Comparison of ENCODE assay signal across 26 mouse cellular contexts in the genomic region with DNA sequence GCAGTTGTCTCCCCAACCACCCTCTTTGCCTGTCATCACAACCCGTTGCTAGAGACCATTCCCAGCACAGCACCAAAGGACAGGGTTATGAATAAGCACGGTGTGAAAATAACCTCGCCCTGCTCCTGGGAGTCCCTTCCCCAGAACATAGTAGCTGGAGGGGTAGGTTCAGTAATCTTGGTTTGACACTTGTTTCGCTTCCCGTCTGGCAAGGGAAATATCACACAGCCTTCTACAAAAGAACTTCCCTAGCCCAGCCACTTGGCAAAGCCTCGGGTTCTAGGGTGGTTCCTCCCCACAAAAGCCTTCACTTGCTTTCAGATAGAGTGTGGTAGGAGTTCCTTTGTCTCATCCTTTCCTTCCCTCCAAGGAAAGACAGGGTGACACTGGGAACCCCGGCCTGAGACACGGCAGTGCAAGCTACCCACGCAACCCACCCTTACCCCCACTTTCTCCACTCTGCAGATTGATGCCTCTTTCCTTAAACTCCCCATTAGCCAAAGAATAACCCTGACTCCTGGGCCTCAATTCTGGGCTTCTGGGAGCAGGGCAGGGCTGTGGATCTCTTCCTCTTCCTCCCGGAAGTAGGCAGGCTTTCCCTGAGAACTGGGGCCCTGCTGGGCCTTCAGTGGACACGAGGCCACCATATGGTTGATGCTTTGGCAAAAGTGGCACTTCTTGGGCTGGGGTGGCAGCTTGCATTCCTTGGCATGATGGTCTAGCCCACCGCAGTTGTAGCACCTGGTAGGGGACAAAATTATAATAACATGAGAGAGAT. TPM values are rescaled to one million over a fixed set of nuclear protein-coding genes. Genes with fewer than 3 reads are reported as not detected.
DNase-seq lines count a peak whose midpoint lies in the region; TF ChIP-seq lines count a peak whose summit lies in the region.
"Had no signal": no experiment of that assay in that cellular context is flagged by ENCODE, and none has a peak within 500 bp of the region (broad histone marks: within the 10 kb centered on the region; RNA-seq: fewer than 3 reads in every experiment).

No protein-coding gene starts in this region.

- H3K27me3 ChIP-seq in heart, embryonic 10.5 days (ENCODE audit: insufficient read depth, poor library complexity, severe bottlenecking) = no peaks in the 10 kb centered on the region
- H3K27me3 ChIP-seq: hindbrain, embryonic 15.5 days; limb, embryonic 13.5 days had no signal

- no peak for TF ChIP-seq POLR2A in lung, adult 2 months (IDR thresholded peaks at IDR 0.05; ENCODE audit: borderline replicate concordance, extremely low read depth, low read depth, low read length)

- intact Hi-C loops in gastrocnemius, postnatal 14 days (cut with DNase I; ENCODE audit: low total_unique reads) = no loop called here

- no peaks in the 10 kb centered on the region for H3K9me3 ChIP-seq in heart, embryonic 10.5 days
- H3K9me3 ChIP-seq: hindbrain, embryonic 15.5 days; limb, embryonic 13.5 days; midbrain, embryonic 12.5 days had no signal

- DNase-seq in heart, embryonic 10.5 days (ENCODE audit: low spot score) = no peak
- no peak for DNase-seq in heart, adult 8-10 months (ENCODE audit: low spot score)
- peak; percentile 36 for DNase-seq in lung, postnatal 36 days
- no peak for DNase-seq in lung, adult 2 months
- peak; percentile 21 for DNase-seq in brain, adult 2 months (ENCODE audit: low read depth, low spot score)
- DNase-seq in gastrocnemius, postnatal 14 days = no peak
- no peak for DNase-seq in kidney, postnatal 4 days
- DNase-seq: adrenal gland, postnatal 14 days; cerebellum, adult 11-12 months had no signal

- no peak overlapping the region for H3K4me3 ChIP-seq in heart, embryonic 10.5 days
- no peak overlapping the region for H3K4me3 ChIP-seq in lung, adult 2 months (replicated peaks; ENCODE audit: extremely low read depth, low read depth, low read length)
- H3K4me3 ChIP-seq: hindbrain, embryonic 15.5 days; limb, embryonic 13.5 days; midbrain, embryonic 12.5 days; myocyte had no signal

- 0 out of 2 replicates have a peak overlapping the region, but pooled peaks have one; percentile 52 for H3K27ac ChIP-seq in heart, embryonic 10.5 days
- H3K27ac ChIP-seq: hindbrain, embryonic 15.5 days; limb, embryonic 13.5 days; liver, embryonic 14.5 days; midbrain, embryonic 12.5 days had no signal

- 74% methylated on average over 12 of the region's 12 CpGs for WGBS in heart, embryonic 10.5 days
- 63% methylated on average over 12 of the region's 12 CpGs for WGBS in lung, adult 2 months

- peaks cover 16% of the 10 kb centered on the region for H3K4me1 ChIP-seq in heart, embryonic 10.5 days
- H3K4me1 ChIP-seq in lung, adult 2 months (ENCODE audit: control insufficient read depth, insufficient read depth, low read length) = peaks cover 4% of the 10 kb centered on the region; the same call in 1 of the 2 replicates
- H3K4me1 ChIP-seq: hindbrain, embryonic 15.5 days; limb, embryonic 13.5 days had no signal

- no peak for TF ChIP-seq CTCF in lung, adult 2 months (IDR thresholded peaks at IDR 0.05; ENCODE audit: insufficient read depth, low read length)

- H3K36me3 ChIP-seq in heart, embryonic 10.5 days = peaks cover 8% of the 10 kb centered on the region
- H3K36me3 ChIP-seq: hindbrain, embryonic 15.5 days; limb, embryonic 13.5 days had no signal

RNA-seq across cellular contexts. Expression of a gene that starts 5.1 kb away (rescaled TPM):
- 34.1 and 39.0 TPM in 2 replicates for polyA plus RNA-seq in heart, embryonic 10.5 days (2016; fragmentation: Nextera tagmentation; extraction: Ambion mirVana)
- total RNA-seq in heart, adult 8-10 months (2022) = 10 to 100 TPM; 33.6 to 44.8 (median 36.3) TPM
- polyA plus RNA-seq in lung, adult 2 months (2012; rRNA removed) = 21.6 and 28.4 TPM in 2 replicates
- 10 to 100 TPM; 11.3 to 13.0 TPM for total RNA-seq in gastrocnemius, postnatal 14 days (2021)

RNA-seq across cellular contexts. Expression of a gene that starts 12.9 kb away (rescaled TPM):
- 4.4 and 12.4 TPM in 2 replicates for polyA plus RNA-seq in heart, embryonic 10.5 days (2016; fragmentation: Nextera tagmentation; extraction: Ambion mirVana)
- not detected for total RNA-seq in heart, adult 8-10 months (2022)
- polyA plus RNA-seq in lung, adult 2 months (2012; rRNA removed) = 0.06 TPM in 1 of 2 replicates, not detected in the other
- 1 to 10 TPM; 1.9 to 3.0 TPM for total RNA-seq in gastrocnemius, postnatal 14 days (2021)
- total RNA-seq: adrenal gland, postnatal 14 days; heart, adult 18-20 months; heart, postnatal 25 days; layer of hippocampus, postnatal 25 days; left cerebral cortex, postnatal 10 days had no signal
- polyA plus RNA-seq: activated CD4-positive, CD25-positive, alpha-beta regulatory T cell, adult 4 months; kidney, embryonic 14.5 days; large intestine, adult 2 months; small intestine, adult 2 months had no signal

RNA-seq across cellular contexts. Expression of a gene that starts 37.3 kb away (rescaled TPM):
- polyA plus RNA-seq in heart, embryonic 10.5 days (2016; fragmentation: Nextera tagmentation; extraction: Ambion mirVana) = 2,048 and 2,274 TPM in 2 replicates
- total RNA-seq in heart, adult 8-10 months (2022) = 100 to 1,000 TPM; 101 to 125 (median 116) TPM
- 14.6 and 28.9 TPM in 2 replicates for polyA plus RNA-seq in lung, adult 2 months (2012; rRNA removed)
- total RNA-seq in gastrocnemius, postnatal 14 days (2021) = 100 to 1,000 TPM; 110 to 135 TPM

RNA-seq across cellular contexts. Expression of a gene that starts 47.9 kb away (rescaled TPM):
- polyA plus RNA-seq in heart, embryonic 10.5 days (2016; fragmentation: Nextera tagmentation; extraction: Ambion mirVana) = not detected in 2 replicates
- not detected for total RNA-seq in heart, adult 8-10 months (2022)
- 0.27 and 0.58 TPM in 2 replicates for polyA plus RNA-seq in lung, adult 2 months (2012; rRNA removed)
- not detected for total RNA-seq in gastrocnemius, postnatal 14 days (2021)
- total RNA-seq: adrenal gland, postnatal 14 days; gastrocnemius, adult 18-20 months; heart, adult 18-20 months; heart, postnatal 25 days; layer of hippocampus, postnatal 25 days; left cerebral cortex, postnatal 10 days had no signal
- polyA plus RNA-seq: embryonic facial prominence, embryonic 11.5 days; hindbrain, embryonic 15.5 days; intestine, embryonic 16.5 days; kidney, embryonic 14.5 days; limb, embryonic 13.5 days; midbrain, embryonic 12.5 days; myocyte; neural tube, embryonic 14.5 days had no signal

RNA-seq across cellular contexts. Expression of a gene that starts 54.8 kb away (rescaled TPM):
- polyA plus RNA-seq in heart, embryonic 10.5 days (2016; fragmentation: Nextera tagmentation; extraction: Ambion mirVana) = 0.78 and 2.7 TPM in 2 replicates
- under 1 TPM in 1 of 4 experiments, not detected in 3; 0.50 TPM for total RNA-seq in heart, adult 8-10 months (2022)
- polyA plus RNA-seq in lung, adult 2 months (2012; rRNA removed) = 7.2 and 14.7 TPM in 2 replicates
- total RNA-seq in gastrocnemius, postnatal 14 days (2021) = not detected
- total RNA-seq: adrenal gland, postnatal 14 days; heart, postnatal 25 days had no signal

Comparison
In these comparisons a context has a peak if more than half of its experiments do, and no peak if none do; other contexts are left out.
1. DNase-seq: peak in lung, postnatal 36 days (single experiment) and brain, adult 2 months (single experiment); none in heart, embryonic 10.5 days (single experiment), heart, adult 8-10 months (single experiment), lung, adult 2 months (single experiment), gastrocnemius, postnatal 14 days (single experiment) and kidney, postnatal 4 days (0 of 2).